Mouse (Mus musculus): Measurements from ENCODE around the gene Plekhg3. TPM values are rescaled to one million over a fixed set of nuclear protein-coding genes. Genes with fewer than 3 reads are reported as not detected.

The Plekhg3 gene
- 100 to 1,000 TPM; 112 to 121 TPM for total RNA-seq (2023)

DNA sequence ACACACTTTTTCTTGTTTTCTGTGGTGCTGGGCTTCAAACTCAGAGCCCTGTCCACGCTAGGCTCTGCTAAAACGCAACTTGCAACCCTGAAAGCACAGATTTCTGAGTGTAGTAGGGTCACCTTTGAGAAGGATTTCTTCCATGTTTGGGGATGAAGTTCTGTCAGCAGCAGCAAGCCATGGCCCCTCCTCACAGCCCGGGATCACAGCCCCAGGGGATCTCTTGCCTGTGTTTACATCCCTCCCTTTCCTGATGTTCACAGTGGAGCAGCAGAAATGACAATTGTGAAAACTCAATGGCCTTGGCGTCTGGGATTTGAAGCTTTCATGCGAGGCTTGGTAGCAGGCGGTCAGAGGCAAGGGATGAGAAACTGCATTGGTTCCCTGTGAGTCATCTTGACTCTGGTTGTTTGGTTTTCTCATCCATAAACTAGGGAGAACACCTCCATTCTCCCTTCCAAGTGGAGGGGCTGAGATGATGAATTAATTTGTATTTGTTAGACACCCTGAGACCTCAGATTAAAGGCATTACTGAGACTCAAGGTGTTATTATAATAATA lies at the start of gene Plekhg3:
Plekhg3 (plus strand) TSS at position 312 of the 560 bp plus-strand sequence.

Other genes starting within 250 kb of the Plekhg3 start
- under 1 TPM; 0.24 to 0.33 TPM for gene Akap5, start 206.0 kb upstream of the Plekhg3 start, total RNA-seq (2023)
- gene Zbtb25, start 161.3 kb upstream of the Plekhg3 start, total RNA-seq (2023): 10 to 100 TPM in 1 of 2 experiments, 1 to 10 TPM in 1; 9.5 to 12.8 TPM
- gene Zbtb1, start 160.6 kb upstream of the Plekhg3 start, total RNA-seq (2023): 10 to 100 TPM; 10.2 to 11.0 TPM
- gene Hspa2, start 126.7 kb upstream of the Plekhg3 start, total RNA-seq (2023): 1 to 10 TPM; 7.3 to 9.1 TPM
- gene Ppp1r36, start 113.4 kb upstream of the Plekhg3 start, total RNA-seq (2023): not detected
- under 1 TPM in 1 of 2 experiments, not detected in 1; 0.10 TPM for gene Sptb, start 179.7 kb downstream of the Plekhg3 start, total RNA-seq (2023)
- gene Churc1, start 234.6 kb downstream of the Plekhg3 start, total RNA-seq (2023): 10 to 100 TPM; 23.5 to 24.5 TPM
- 1 to 10 TPM; 2.3 to 3.5 TPM for gene Fntb, start 234.7 kb downstream of the Plekhg3 start, total RNA-seq (2023)